Mouse (Mus musculus) spleen, adult 2 months (tissue): Measurements from ENCODE around the gene Lrp1.

Source experiments
- CTCF ChIP-seq: fragments of 200-500 bp; IDR thresholded peaks from 2 replicates; pipeline ENCODE4 v1.5.1; 2011; ENCODE audit warnings: mild to moderate bottlenecking, inconsistent platforms; ENCODE audit not compliant: insufficient read depth, insufficient read length, insufficient replicate concordance; ENCODE audit errors: extremely low read depth
- POLR2A ChIP-seq: fragments of 200-500 bp; IDR thresholded peaks from 2 replicates; pipeline ENCODE4 v1.6.1; 2011; ENCODE audit warnings: low read depth, low read length, inconsistent platforms

DNA sequence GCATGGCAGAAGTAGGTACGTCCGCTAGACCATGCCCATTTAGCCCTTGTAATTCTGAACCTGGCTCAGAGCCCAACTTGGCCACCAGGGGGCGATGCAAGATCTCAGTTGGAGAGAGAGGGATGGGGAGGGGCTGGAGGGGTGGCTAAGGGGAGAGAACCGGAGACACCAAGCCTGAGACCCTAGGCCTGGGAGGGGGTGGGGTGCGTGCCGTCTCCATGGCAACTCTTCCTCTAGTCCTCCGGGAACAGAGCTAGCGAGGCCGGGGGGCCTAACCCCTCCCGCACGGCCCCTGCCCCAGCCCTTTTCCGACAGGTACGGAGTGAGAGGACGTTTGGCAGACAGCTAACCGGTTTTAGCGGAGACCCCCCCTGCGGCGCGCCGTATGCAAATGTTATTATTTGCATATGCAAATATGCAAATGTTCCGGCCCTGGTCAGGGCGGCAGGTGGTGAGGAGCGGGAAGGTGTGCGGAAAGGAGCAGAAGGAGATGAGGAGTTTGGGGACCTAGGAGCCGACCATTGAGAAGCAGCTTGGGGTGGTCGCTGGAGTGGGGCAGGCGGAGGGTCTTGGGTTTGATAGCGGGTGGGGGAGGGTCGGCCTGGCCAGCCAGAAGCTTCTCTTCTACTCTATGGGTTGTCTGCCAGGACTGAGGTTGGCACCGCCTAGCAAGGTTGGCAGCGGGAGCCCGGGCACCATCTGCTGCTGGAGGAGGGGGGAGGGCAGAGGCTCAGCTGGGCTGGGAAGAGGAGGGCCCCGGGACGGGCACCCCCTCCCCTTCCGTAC is 111.7 kb downstream of the Lrp1 start:
- TF ChIP-seq CTCF (peak; percentile 93), POLR2A (no peak)
